Mouse (Mus musculus) brain, adult 2 months (tissue): ENCODE data around the gene Nlrc5.
"Not testable (repeated sequence)": the region's sequence is repeated elsewhere in the genome, so short reads cannot be mapped to it uniquely, and the experiment has no call there.

Source experiments
- DNase-seq: peaks from one replicate; pipeline ENCODE4 v3.0.0; 2011; ENCODE audit warnings: low read depth, low spot score

Gene Nlrc5

DNA sequence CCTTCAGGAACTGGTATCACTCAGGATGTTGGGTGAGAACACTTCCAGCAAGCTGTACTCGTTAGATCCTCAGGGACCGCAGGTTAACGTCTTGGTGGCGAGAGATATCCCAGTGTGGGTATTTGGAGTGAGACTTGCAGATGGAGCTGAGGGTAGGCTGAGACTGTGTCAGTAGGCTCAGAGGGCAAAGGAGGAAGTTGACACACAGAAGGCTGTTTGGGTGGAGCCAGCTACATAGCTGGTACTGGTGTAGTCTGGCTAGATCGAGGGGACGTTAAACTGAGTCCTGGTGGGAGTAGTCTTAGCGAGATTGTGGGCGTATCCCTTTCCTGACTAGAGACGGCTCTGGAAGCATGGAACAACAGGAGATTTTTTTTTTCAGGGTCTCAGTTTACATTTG, 16.1 kb upstream of the Nlrc5 start:
- no peak for DNase-seq

DNA sequence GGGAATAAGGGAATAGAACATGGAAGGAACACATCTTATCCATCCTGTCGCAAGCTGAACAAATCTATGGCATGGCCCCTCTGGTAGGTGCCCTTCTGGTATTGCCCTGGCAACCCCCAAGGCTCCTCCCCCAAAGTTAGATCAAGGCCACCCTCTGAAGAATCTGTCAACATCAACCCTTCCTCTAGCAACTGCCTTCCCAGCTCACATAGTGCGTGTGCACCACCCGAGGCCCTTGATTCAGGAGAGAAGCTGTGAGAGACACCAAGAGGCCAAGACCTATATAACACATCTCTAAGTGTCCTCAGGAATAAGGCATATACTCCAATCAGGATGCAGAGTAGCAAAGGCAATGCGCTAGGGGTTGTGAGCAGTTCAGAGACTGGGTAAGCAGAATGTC, 11.9 kb upstream of the Nlrc5 start:
- no peak for DNase-seq

- DNase-seq, result no peak
Observed at GRCm38 (mm10) chr8:94427953-94428352, 6.2 kb upstream of the Nlrc5 start.

- DNase-seq, result no peak
Observed at GRCm38 (mm10) chr8:94428420-94428819, 5.7 kb upstream of the Nlrc5 start.

DNA sequence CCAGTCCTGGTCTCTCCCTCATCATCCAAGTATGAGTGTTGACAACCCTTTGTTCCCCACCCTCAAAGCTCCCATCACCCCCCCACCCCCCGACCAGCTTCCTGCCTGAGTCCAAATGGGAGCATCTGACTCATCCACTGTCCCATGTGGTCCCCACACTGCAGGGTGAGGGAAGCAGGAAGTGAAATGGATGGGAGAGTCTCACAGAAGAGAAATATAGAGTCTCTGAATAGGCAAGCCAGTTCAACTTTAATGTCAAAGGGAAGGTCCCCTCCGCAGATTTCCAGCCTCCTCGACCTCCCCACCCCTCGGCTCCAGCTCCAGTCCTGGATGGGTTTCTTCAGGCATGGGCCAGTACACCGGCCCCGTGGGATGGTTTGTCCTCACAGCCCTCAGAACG, 4.8 kb upstream of the Nlrc5 start:
- no peak for DNase-seq

- no peak for DNase-seq
Observed at GRCm38 (mm10) chr8:94432212-94432611, 1.9 kb upstream of the Nlrc5 start.

GRCm38 (mm10) chr8:94434958-94435357, 802 bp downstream of the Nlrc5 start:
- no peak for DNase-seq

DNA sequence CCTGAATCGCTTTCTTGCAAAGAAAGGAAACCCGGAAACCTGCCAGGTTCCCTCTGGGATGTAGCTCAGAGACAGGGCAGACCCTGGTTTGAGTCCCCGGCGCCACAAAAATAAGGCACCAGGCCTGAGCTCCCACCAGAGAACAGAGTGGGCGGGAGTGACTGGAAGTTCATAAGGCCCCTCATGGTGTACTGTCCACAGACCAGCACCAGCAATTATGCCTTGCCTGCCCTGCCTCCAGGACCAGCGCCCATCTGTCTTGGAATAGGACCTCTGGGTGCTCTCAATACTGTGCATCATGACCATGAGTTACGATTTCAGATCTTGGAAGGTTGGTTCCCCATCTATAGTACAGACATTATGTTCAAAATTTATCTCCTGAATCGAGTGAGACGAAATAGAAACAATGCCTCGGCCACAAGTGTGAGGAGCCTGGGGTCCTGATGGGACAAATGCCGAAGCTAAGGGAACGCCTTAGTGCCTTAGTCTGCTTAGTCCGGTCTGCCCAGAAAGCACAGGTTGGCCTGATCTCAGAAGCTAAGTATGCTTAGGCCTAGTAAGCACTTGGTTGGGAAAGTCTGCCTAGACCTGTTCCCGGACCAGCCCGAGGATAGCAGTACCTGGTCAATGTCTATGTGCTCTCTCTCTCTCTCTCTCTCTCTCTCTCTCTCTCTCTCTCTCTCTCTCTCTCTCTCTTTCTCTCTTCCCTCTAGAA, 1.4 kb downstream of the Nlrc5 start:
- DNase-seq, result no peak

- DNase-seq, result no peak
Observed at GRCm38 (mm10) chr8:94436112-94436572, 2.0 kb downstream of the Nlrc5 start.

- no peak for DNase-seq
Observed at GRCm38 (mm10) chr8:94436900-94437299, 2.7 kb downstream of the Nlrc5 start.

GRCm38 (mm10) chr8:94438659-94439058, 4.5 kb downstream of the Nlrc5 start:
- DNase-seq, result no peak

DNA sequence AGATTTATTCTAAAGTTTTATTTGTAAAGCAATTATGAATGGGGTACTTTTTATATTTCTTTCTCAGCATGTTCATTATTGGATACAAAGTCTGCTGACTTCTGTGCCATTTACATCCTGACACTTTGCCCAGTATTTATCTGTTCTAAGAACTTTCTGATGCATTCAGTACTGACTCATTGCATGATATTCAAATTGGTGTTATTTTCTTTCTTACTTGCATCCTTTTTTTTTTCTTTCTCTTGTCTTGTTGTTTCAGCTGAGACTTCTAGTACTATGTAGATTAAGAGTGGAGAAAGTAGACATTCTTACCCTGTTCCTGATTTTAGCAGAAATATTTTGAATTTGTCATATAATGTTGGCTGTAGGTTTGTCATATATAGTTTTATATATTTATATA, 5.5 kb downstream of the Nlrc5 start:
- DNase-seq, result no peak

DNA sequence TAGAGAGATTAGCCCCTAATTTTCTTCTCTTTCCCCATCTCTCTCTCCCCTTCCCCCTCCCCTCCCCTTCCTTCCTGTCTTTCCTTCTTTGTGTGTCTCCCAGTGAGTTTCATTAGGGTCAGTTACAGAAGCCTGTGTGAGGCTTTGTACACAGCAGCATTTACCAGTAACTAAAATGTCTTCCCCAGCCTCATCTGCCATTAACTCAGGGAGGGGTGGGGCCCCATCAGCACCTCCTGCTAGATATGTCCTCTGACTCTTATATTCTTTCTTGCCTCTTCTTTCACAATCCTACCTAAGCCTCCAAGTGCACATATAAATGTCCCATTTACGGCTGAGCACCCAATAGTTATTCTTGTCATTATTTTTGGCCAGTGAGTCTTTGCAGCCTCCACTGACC, 6.2 kb downstream of the Nlrc5 start:
- DNase-seq, result no peak

DNA sequence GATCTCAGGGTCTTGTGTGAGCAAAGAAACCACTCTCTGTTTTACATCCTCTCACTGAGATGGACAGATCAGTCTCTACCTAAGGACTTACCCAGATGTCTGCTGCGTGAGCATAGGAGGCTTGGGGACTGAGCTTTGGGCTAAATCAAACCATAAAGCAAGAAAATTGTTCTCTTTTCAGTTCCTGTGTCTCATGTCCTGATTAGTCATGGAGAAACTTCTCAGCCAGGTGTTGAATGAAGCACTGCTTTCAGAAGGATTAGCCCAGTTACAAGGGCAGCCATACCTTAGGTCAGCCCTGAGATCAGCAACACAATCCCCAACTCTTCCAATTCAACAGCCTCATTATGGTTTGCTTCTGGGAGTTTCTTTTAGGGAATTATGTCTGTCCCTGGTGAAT, 7.5 kb downstream of the Nlrc5 start:
- DNase-seq, result no peak

DNA sequence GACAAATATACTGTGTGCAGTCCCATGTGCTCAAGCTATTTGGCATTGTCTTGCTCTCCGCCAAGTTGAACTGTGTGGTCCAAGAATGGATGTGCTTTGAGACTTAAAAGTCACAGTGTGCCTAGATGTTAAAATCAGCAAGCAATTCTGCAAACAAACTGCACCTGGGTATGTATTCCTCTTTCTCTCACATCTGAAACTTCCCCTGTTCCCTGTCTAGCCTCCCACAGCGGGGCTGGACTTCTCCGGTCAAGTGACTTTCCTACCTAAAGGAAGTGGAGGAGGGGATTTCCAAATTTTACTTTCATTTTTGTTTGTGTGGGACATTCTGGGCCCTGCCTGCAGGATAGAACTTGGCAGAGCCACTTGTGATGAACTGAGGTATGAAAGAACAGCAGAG, 9.0 kb downstream of the Nlrc5 start:
- DNase-seq, result no peak

DNA sequence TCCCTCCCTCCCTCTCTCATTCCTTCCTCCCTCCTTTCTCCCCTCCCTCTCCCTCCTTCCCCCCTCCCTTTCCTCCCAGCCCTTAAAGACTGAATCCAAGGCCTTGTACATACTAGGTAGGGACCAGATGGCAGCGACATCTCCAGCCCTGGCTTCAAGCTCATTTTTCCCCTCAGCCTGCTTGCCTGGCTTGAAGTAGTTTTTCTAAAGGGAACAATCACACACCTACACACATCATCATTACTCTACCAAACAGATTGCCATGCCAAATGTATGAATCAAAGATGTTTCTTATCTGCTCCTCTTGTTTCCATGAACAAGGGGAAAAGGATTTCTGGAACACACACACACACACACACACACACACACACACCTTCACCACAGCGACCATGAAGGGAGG, 10.3 kb downstream of the Nlrc5 start:
- DNase-seq, result peak; percentile 54

DNA sequence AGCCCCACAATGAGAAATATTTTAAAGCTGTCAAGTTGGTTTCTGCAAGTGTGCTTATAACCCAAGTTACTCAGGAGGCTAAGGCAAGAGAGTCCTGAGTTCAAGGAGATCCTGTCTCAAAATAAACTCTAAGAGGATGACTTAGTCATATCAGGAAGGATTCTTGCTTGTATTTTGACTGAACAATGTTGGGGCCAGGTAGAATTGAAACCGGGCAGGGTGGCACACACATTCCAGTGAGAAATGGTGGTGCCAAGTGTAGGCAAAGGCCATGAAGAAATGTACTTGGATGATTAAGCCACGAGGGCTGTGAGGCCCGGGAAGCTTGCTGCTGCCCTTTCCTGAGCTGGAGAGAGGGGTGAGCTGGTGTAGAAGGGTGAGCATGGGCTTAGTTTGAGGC, 13.0 kb downstream of the Nlrc5 start:
- DNase-seq, result no peak

GRCm38 (mm10) chr8:94447583-94448324, 13.6 kb downstream of the Nlrc5 start:
- no peak for DNase-seq

DNA sequence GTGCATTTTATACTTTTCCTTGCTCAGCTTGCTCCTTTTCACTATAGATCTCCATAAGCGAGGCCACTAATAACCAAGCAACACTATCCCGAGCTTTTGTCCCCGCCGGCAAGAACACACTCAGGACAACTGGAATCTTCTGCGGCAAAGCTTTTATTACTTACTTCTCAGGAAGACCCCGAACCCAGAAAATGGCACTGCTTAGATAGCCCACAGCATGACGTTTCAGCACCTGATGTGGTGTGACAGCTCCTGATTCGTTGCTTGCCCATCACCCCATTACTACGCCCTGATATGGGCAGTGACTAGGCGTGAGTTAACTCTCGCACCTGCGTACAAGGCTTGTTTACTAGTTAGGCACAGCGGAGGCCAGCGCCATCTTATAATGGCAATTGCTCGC, 18.8 kb downstream of the Nlrc5 start:
- not testable (repeated sequence) for DNase-seq

DNA sequence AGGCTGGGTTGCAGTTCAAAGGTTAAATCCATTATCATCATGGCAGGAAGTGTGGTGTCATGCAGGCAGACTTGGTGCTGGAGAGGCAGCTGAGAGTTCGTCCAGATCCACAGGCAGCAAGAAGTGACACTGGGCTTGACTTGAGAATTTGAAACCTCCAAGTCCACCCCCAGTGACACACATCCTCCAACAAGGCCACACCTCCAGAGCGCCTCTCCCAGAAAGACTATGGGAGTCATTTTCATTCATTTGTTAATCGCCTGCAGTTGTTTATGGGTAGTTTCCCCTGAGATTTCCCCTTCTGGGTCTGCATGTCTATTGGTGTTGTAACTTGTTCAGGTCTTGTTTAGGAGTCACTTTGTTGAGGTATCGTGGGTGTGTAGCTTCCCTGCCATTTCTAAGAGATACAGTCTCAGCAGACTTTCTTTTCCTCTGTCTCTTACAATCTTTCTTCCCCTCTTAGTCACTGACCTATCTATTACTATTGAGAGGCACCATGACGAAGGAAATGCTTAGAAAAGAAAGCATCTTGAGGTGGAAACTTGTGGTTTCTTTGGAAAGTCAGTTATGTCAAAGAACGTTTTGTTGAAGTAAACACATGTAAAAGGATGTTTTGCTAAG, 19.8 kb downstream of the Nlrc5 start:
- no peak for DNase-seq

DNA sequence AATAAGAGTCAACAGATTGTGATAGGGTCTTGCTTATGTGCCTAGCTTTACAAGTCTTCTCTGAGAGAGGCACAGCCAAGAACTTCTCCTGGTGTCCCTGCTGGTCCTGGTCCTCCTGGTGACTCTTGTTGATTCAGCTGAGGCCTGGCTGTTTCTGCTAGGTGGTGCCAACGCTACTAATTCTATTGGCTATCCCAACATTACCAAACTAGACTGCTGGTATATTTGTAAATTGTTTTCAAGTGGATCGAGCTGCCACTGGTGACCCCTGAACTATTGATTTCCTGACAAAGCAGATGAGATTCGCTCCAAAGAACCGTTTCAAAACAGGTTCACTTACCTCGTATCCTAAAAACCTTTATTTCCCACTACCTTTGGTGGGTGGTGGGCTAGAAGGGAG, 20.7 kb downstream of the Nlrc5 start:
- DNase-seq, result no peak

GRCm38 (mm10) chr8:94456071-94456470, 21.9 kb downstream of the Nlrc5 start:
- DNase-seq, result no peak

DNA sequence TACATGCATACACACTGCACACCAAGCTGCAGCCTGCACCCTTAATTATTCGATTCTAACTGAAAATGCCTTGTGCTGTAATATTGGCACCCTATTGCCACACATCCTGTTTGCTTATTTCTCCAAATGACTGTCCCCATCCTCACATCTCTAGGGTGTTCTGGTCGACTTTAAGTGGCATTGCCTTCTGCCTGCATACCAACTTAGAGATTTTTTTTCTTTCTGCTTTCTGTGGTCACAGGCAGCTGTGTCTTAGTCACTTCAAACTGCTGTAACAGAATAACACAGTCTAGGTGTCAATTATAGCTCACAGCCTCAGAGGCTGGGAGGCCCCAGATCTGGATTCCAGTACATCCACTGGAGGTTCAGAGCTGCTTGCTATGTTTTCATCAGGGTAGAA, 24.4 kb downstream of the Nlrc5 start:
- DNase-seq, result peak; percentile 20
